Mouse (Mus musculus): ENCODE measurements around the gene Tmem236.
"Not testable (repeated sequence)": the region's sequence is repeated elsewhere in the genome, so short reads cannot be mapped to it uniquely, and the experiment has no call there.

Gene Tmem236

DNA sequence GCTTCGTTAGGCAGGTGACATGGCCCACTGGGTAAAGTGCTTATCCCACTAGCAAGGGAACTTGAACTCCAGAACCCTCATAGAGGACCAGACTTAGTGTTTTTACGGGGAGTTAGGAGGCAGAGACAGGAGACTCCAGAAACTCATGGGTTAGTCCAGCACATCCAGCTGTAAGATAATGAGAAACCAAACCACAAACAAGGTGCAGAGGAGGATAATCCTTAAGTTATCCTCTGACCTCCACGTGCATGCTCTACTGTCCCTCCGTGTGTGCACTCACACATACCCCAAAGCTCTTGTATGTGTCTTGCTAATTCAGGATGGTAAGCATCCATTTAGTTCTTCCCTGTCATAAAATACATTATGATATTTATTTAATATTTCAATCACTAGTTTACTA, 17.3 kb downstream of the Tmem236 start:
- no peak for DNase-seq (ENCODE audit: low read depth, low spot score)

DNA sequence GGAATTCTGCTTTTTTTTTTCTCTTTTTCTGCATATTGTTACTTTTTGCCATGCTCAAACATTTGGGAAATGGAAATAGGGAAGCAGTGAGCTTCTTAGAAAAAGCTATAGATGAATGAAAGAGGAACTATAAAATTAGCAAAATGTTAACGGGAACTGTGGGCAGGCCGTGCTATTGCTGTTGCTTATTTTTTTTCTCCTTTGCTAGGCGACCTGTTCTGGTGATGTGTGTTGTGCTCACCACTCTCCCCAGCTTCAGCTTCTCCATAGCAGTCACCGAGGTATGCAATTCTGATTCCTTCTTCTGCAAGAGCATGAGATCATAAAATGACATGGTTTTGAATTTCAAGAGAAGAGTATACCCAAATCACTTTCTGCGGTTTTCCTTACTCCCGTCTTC, 17.7 kb downstream of the Tmem236 start:
- no peak for DNase-seq (ENCODE audit: low read depth, low spot score)

DNA sequence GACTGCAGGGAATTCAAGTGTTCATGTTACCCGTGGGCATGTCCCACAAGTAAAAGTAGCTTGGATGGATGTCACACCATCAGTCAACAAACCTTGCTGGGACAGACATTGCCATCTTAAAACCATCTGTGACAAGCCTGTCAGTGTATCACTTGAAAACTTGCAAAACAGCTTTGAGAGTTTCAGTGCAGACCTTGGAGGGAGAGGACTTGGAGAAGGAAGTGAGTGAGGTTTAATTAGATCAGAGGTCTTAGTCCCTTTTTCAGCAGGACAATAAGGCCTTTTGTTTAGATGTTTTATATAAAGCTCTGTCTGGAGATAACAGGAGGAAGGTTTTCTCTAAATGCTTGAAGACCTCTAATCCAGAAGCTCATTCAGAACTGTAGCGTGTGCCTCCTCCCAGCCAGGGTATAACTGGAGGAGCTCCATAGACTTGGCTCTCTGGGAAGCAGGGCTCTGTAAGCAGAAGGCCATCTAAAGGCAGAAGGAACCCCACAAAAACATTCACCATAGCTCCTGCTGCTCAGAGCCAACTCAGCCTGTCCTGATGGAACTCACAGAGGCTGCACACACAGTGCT, 24.1 kb downstream of the Tmem236 start:
- DNase-seq (ENCODE audit: low read depth, low spot score): not testable (repeated sequence)

DNA sequence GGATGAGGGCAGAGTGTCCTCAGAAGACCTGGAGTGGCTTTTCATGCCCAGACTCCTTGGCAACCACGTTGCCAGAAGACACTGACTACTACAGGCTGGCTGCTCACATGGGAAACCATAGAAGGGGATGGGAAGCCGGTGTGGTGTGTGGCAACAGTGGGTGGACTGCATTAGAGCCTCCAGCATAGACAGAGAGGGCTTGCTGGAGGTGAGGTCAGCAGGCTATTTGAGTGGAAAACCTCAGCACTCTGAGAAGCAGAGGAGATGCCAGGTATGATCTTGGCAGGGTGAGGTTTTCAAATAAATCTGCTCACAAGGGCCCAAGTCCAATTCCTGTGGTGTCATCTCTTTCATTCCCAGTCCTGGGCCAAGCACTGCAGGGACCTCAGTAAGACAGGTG, 25.3 kb downstream of the Tmem236 start:
- peak; percentile 94 for DNase-seq (ENCODE audit: low read depth, low spot score)

DNA sequence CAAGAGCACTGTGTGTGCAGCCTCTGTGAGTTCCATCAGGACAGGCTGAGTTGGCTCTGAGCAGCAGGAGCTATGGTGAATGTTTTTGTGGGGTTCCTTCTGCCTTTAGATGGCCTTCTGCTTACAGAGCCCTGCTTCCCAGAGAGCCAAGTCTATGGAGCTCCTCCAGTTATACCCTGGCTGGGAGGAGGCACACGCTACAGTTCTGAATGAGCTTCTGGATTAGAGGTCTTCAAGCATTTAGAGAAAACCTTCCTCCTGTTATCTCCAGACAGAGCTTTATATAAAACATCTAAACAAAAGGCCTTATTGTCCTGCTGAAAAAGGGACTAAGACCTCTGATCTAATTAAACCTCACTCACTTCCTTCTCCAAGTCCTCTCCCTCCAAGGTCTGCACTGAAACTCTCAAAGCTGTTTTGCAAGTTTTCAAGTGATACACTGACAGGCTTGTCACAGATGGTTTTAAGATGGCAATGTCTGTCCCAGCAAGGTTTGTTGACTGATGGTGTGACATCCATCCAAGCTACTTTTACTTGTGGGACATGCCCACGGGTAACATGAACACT, 26.6 kb downstream of the Tmem236 start:
- not testable (repeated sequence) for DNase-seq (ENCODE audit: low read depth, low spot score)

DNA sequence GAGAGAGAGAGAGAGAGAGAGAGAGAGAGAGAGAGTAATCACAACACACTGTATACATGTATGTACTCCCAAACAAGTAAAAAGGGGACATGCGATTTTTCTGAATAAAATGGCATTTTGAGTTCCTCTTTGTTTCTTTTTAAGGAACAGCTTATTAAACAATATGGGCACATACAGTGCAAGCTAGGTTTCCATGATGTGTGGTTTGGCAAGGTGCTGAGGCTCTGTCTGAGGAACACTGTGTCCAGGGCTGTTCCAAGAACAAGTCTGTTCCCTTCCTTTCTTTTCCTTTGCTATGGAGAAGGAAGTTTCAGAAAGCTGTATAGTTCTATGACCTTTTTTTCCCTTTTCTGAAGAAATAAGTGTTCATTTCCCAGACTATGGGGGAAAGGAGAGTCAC, 30.0 kb downstream of the Tmem236 start:
- DNase-seq (ENCODE audit: low read depth, low spot score): no peak

DNA sequence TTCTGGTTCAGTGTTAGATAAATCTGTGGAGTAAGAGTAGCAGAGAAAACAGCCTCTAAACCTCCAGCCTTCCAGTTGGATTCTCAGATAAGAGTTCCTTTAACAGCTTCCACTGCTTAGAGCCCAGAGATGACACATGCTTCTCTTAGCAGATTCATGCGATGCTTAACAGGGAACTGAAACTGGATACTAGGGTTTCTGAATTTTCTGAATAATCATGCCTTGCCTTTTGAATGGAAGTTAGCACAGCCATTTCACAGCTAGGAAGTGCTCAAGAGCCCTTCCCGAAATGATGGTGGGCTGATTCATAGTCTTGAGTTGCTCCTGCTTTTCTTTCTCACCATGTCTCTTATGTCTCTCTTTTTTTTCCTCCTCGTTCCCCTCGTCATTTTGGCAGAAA, 32.5 kb downstream of the Tmem236 start:
- no peak for DNase-seq (ENCODE audit: low read depth, low spot score)

DNA sequence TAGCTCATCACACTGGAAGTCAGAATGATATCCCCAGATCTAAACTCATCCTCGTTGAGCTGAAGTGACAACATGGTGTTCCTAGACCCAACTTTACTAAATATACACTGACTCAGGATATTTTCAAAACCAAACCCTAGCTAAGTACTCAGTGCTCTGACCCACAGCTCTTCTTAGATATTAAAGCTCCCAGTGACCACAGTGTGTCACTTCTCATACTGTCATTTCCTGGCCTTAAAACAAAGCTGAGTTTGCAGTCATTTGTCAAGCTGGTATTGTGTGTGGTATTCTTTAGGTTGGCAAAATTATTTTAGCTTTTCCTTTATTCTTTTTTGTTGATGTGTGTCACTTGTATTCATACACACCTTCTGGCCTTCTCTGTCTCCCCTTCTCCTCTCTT, 36.4 kb downstream of the Tmem236 start:
- DNase-seq (ENCODE audit: low read depth, low spot score): no peak

DNA sequence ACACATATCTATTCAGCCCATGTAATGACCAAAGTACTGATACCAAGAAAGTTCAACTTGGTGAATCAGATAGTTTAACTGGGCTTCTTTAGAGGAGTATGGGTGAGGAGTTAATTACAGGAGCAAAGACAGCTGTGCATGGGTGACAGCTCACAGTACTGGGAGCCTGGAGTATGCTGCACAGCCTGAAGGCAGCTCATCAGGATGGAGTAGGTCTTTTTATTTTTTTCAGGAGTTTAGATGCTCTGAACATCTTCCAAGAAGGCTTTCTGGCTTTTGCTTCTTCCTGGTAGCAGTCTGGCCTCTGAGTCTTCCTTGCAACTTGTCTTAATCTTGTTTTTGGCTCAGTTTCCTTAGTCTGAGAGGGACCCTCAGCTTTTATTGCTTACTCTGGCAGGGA, 37.3 kb downstream of the Tmem236 start:
- no peak for DNase-seq (ENCODE audit: low read depth, low spot score)

DNA sequence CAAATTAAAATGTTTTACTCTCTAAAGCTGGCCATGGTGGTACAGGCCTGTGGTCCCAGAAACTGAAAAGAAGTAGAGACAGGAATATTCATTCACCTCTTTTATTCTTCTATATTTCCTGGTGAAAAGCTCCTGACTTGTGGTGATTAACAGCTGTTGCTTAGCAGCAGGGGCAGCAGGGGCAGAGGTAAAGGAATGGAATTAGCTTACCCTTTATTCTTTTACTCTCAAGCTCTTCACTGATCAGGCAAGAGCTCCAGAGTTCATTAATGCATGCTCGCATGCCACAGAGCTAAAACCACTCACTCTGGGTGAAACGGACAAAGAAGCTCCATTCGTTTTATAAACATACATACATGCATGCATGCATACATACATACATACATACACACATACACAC, 40.4 kb downstream of the Tmem236 start:
- DNase-seq (ENCODE audit: low read depth, low spot score): no peak

DNA sequence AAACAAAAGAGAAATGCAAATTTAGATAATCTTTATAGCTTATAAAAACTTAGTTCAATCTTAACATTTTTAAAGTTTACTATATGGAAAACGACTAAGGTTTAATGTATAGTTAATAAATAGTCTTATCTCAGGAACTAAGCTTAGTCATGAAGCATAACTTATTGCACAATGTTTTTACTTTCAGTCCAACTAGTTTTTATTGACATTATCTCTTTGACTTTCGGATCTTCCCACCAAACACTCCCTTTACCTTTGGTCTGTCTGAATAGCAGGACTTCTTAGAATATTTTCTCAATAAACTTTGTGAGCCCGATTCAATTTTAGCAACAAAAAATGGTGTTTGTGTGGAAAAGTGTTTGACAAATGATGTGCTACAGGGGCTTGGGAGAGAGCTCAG, 42.3 kb downstream of the Tmem236 start:
- DNase-seq (ENCODE audit: low read depth, low spot score): no peak

DNA sequence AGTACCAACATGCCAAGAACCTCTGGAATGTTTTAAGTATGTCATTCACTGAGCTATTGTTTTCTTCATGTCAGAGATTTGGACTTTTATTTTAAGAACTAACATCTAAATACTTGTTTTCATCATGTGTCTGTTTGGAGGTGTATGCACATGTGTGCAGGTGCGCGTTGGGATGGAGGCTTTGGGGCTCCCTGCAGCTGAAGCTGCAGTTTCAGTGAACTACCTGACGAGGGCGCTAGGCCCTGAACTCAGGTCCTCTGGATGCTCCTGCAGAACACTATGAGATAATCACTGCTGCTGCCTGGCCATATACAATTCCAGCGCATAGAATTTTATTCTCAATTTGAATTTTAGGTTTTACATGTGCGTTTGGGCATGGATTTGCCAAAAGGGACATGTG, 43.8 kb downstream of the Tmem236 start:
- no peak for DNase-seq (ENCODE audit: low read depth, low spot score)

DNA sequence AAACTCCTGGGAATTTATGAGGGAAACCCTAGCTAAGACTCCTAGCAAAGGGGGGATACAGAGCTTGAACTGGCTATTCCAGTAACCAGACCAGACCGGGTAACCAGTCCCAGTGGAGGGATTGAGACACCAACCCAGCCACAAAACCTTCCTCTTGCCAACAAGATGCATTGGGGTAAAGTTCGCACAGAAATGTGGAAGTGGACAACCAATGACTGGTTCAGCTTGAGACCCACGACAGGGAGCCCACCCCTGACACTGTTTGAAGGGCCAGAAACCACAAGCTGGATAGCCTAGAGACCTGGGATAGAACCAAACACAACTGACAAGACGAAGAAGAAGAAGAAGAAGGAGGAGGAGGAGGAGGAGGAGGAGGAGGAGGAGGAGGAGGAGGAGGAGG, 50.1 kb downstream of the Tmem236 start:
- no peak for DNase-seq (ENCODE audit: low read depth, low spot score)

DNA sequence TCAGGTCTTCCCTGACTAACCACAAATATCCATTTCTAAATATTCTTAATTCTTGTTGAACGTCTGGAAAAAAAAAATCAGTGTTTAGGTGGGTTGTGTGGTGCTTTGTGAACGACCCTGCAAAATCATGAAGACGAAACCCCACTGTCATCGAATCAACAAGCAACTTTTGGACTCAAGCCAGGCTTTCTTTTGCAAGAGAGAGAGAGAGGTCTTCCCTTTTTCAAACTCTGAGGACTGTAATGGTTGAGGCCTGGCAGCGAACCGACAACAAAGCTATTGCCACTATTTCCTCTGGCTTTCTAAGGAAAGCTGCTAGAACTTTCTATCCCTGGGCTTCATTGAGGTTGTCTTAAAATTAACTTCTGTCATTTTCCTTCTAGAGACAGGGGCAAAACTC, 54.2 kb downstream of the Tmem236 start:
- DNase-seq (ENCODE audit: low read depth, low spot score): peak; percentile 10

DNA sequence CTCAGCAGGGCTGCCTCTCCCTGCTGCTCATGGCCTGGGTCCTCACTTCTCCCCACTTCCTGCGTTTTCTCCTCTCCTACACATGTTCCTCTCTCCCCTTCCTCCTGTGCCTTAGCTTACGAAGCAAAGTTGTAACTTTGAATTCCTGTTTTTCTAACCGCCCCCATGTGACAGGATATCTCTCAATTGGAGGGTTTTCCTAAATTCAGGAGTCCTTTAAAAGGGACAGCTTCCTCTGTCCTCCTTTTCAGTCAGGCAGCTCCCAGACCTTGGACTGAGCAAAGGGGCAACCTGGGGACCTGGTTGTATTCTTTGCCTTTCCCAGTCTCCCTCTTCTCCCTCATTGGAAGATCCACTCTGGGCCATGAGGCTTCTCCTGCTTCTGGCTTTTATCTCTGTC, 54.8 kb downstream of the Tmem236 start, which contains the start of gene Mrc1:
Gene Mrc1 (plus strand): TSS at position 244 of the 400 bp plus-strand sequence.
- DNase-seq (ENCODE audit: low read depth, low spot score): no peak

DNA sequence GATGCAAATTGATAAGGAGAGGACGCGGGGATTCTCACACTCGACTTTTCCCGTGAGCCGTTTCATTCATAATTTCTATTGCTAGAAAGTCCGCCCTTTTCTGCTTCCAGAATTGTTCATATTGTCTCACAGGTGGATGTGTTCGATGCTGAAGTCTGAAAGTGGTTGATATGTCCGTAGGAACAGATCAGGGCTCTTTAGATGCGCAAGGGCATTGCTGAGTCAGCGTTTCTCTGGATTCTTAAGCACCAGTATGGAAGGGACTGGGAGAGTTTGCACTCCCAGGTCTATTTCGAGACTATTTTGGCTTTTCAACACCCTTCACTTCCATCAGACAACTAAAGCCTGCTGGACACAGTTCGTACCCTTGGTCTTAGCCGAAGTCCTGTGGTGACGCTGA, 55.7 kb downstream of the Tmem236 start:
- no peak for DNase-seq (ENCODE audit: low read depth, low spot score)

DNA sequence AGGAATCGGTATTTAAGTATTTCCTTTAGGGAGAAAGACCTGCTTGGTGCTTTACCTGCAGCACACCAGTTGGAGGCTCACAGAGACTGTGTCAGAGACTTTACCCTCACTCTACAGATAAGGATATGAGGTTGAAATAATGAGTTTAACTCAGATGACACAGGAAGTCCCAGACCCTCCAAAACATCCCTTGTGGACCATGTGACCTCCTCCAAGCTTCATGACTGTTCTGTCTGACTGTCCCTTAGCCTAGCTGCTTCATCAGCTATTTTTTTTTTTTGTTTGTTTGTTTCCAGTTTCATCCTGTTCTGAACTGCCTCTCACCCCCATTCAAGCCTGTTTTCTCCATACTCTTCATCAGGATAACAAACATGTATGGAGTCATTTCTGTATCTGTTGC, 58.6 kb downstream of the Tmem236 start:
- DNase-seq (ENCODE audit: low read depth, low spot score): no peak

DNA sequence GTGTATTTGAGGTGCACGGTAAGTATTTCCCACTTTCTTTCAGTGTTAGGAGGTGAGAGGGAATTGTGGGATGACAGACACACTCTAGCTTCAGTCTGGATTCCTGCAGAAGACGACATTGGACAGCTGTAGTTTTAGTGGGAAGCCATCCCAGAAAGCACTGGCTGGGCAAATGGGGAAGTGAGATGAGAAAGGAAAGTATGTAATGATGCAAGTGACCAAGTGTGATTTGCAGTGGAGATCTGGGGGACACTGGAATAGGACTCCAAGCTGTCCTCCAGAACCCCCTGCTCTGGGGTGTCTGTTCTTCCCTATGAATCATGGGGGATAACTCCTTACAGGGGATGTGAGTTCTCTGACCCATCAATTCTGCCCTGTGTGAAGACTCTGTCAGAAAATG, 59.7 kb downstream of the Tmem236 start:
- DNase-seq (ENCODE audit: low read depth, low spot score): no peak

DNA sequence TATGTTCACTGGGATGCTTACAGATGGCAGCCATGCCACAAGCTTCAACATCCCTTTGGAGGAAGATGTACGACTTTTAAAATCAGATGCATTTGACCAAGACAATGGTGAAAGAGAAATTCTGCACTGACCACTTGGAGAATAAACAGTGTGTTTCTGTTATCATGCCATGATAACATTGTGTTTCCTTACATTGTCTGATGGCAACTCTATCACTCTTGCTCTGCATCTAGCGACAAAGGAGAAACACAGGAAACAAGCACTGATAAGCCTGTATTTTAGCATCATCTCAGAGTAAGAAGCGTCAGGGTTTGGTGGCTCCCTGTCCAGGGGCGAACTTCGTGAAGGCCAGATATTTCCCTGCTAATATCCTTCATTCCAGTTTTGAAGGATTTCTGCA, 61.0 kb downstream of the Tmem236 start:
- no peak for DNase-seq (ENCODE audit: low read depth, low spot score)

DNA sequence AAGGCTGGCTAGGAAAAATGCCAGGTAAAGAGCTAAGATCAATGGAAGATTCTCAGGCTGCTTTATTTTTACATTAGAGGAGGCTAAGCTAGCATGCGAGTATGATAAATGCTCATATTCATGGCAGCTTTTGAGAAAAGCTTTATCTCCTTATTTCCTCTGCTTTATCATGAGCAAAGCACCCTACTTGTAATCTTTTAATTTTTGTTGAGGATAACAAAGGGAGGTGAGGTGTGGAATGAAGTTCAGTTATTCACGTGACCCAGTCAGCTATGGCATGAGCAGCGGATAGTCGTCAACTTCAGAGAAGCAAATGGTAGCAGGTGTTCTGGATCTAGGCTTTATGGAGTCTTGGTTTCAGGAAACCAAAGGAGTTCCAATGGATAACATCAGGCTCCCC, 62.6 kb downstream of the Tmem236 start:
- DNase-seq (ENCODE audit: low read depth, low spot score): peak; percentile 2

DNA sequence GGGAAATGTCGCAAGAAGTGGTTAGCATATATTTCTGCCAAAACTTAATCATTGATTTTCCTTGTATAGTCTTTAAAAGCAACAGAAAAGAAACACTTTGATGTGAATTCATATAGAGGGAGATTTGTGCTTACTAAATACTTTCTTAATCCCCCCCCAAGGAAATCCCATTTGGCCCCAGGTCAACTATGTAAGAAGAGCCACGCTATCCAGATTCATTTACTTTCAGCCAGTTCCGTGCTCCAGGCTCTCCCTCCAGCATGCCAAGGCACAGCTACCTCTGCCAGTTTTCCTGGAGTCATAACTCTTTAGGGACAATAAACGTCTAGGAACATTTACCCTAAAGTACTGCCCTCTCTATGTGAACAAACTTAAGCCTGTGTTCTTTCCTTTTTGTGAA, 63.4 kb downstream of the Tmem236 start:
- no peak for DNase-seq (ENCODE audit: low read depth, low spot score)

DNA sequence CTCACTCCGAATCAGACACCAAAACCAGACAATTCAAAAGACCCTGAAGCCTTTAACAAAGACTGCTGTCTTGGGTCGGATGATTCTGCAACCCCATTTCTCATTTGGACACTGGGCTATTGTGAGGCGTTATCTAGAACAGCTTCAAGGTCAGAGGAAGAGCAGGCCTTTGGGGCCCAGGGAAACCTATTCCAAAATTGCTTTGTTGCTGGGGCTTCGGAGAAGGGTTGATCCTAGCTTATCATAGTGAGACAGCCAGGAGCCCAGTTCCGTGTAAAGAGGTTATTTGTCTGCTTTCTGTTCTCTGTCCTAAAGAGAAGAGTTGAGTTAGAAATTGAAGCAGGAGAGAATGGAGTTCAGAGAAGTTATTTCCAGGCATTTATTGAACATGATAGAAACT, 64.8 kb downstream of the Tmem236 start:
- DNase-seq (ENCODE audit: low read depth, low spot score): no peak

DNA sequence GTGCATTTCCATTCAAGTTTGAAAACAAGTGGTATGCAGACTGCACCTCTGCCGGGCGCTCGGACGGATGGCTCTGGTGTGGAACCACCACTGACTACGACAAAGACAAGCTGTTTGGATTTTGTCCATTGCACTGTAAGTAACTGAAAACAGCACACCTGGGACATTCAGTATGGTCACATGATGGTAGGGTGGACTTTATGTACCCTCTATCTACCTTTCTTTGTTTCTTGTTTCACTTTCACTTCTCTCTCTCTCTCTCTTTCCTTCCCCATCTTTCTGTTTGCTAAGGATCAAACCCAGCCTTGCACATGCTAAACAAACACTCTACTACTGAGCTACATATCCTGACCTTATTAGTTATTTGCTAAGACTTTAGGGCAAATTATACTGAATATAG, 69.8 kb downstream of the Tmem236 start:
- no peak for DNase-seq (ENCODE audit: low read depth, low spot score)

DNA sequence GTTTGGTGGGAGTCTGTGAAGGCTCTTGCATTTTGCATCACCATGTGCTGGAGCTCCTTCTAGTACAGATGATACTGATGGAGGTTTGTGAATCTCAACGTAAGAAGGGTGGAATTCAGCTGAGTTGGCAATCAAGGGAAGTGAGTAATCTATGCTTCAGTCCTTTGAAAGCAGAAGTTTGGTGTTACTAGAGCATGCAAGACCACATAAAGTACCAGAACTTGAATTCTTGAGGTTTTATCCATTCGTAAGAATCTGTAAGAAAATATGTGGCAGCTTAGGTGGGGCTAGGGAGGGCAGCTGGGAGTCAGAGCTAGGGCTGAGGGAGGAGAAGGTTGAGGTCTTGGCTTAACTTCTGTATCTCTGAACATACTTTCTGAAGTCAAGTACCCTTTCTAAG, 70.3 kb downstream of the Tmem236 start:
- DNase-seq (ENCODE audit: low read depth, low spot score): no peak

All from brain, adult 2 months (tissue).